Mouse (Mus musculus): Measurements from ENCODE around the gene Phospho2.
"Not testable (repeated sequence)": the region's sequence is repeated elsewhere in the genome, so short reads cannot be mapped to it uniquely, and the experiment has no call there.

Gene Phospho2

GRCm38 (mm10) chr2:69789429-69790069, at the start of gene Phospho2, which contains the start of gene Ccdc173:
Phospho2 (plus strand) TSS chr2:69789623.
Ccdc173 (minus strand) TSS chr2:69789575.
- peak; percentile 100 for DNase-seq (ENCODE audit: low spot score)

GRCm38 (mm10) chr2:69745091-69745490, 44.3 kb upstream of the Phospho2 start:
- no peak for DNase-seq (ENCODE audit: low spot score)

- peak; percentile 39 for DNase-seq (ENCODE audit: low spot score)
Measured at GRCm38 (mm10) chr2:69760980-69761379, 28.4 kb upstream of the Phospho2 start.

GRCm38 (mm10) chr2:69763340-69763739, 26.1 kb upstream of the Phospho2 start:
- DNase-seq (ENCODE audit: low spot score) = no peak

GRCm38 (mm10) chr2:69764716-69765115, 24.7 kb upstream of the Phospho2 start:
- DNase-seq (ENCODE audit: low spot score) = no peak

GRCm38 (mm10) chr2:69773331-69773730, 16.1 kb upstream of the Phospho2 start:
- DNase-seq (ENCODE audit: low spot score) = no peak

- no peak for DNase-seq (ENCODE audit: low spot score)
Measured at GRCm38 (mm10) chr2:69777985-69778835, 11.2 kb upstream of the Phospho2 start.

- peak; percentile 45 for DNase-seq (ENCODE audit: low spot score)
Measured at GRCm38 (mm10) chr2:69778836-69779177, 10.6 kb upstream of the Phospho2 start.

- DNase-seq (ENCODE audit: low spot score) = no peak
Measured at GRCm38 (mm10) chr2:69788974-69789373, 449 bp upstream of the Phospho2 start.

GRCm38 (mm10) chr2:69790285-69790684, 862 bp downstream of the Phospho2 start:
- peak; percentile 96 for DNase-seq (ENCODE audit: low spot score)

- no peak for DNase-seq (ENCODE audit: low spot score)
Measured at GRCm38 (mm10) chr2:69790722-69791121, 1.3 kb downstream of the Phospho2 start.

- DNase-seq (ENCODE audit: low spot score) = peak; percentile 61
Measured at GRCm38 (mm10) chr2:69802911-69803312, 13.5 kb downstream of the Phospho2 start.

GRCm38 (mm10) chr2:69803756-69804155, 14.3 kb downstream of the Phospho2 start:
- DNase-seq (ENCODE audit: low spot score) = no peak

- not testable (repeated sequence) for DNase-seq (ENCODE audit: low spot score)
Measured at GRCm38 (mm10) chr2:69804663-69805062, 15.2 kb downstream of the Phospho2 start.

- DNase-seq (ENCODE audit: low spot score) = no peak
Measured at GRCm38 (mm10) chr2:69810169-69810568, 20.7 kb downstream of the Phospho2 start.

GRCm38 (mm10) chr2:69811349-69811748, 21.9 kb downstream of the Phospho2 start:
- not testable (repeated sequence) for DNase-seq (ENCODE audit: low spot score)

- DNase-seq (ENCODE audit: low spot score) = no peak
Measured at GRCm38 (mm10) chr2:69816575-69816974, 27.2 kb downstream of the Phospho2 start.

- no peak for DNase-seq (ENCODE audit: low spot score)
Measured at GRCm38 (mm10) chr2:69818350-69819085, 29.1 kb downstream of the Phospho2 start.

GRCm38 (mm10) chr2:69820201-69820600, 30.8 kb downstream of the Phospho2 start:
- DNase-seq (ENCODE audit: low spot score) = no peak

- peak; percentile 16 for DNase-seq (ENCODE audit: low spot score)
Measured at GRCm38 (mm10) chr2:69821711-69822110, 32.3 kb downstream of the Phospho2 start, which contains the start of gene Klhl23. Klhl23 (plus strand) TSS chr2:69821944.

- peak; percentile 71 for DNase-seq (ENCODE audit: low spot score)
Measured at GRCm38 (mm10) chr2:69822361-69823128, 33.1 kb downstream of the Phospho2 start.

Data from embryo, embryonic 10 days (tissue).